Mouse (Mus musculus): ENCODE data around the gene Enah.

DNA sequence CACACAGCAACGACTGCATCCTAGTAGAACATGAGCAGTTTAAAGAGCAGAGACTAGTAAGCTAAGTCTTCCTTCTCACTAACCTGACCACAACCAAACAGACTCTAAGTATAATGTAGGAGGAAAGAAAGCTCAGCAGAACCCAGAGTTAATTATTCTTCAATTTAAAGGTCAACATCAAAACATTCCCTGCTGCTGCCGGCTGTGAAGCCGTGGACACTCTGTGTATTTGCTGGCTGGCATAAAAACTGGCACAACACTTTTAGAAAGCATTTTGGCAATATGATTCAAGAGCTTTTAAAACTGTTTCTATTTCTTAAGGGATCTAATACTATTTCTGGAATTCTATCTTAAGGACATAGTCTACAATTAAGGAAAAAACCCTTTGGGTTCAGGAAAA lies 22.0 kb downstream of the Enah start:
- TF ChIP-seq EP300 (IDR thresholded peaks at IDR 0.05; ENCODE audit: low read depth) (no peak), CTCF (IDR thresholded peaks at IDR 0.05; ENCODE audit: low read depth) (no peak)

Measured in heart, postnatal 0 days (tissue).